Mouse (Mus musculus) stomach, embryonic 14.5 days (tissue): ENCODE results near the gene Sdhb. TPM values are rescaled to one million over a fixed set of nuclear protein-coding genes. Genes with fewer than 3 reads are reported as not detected.

Source experiments
- ATAC-seq: fragments of 200-750 bp; cut with Nextera tagmentation; 2 replicates; pipeline ENCODE4 v1.8.0; 2017; ENCODE audit warnings: low read depth, moderate TSS enrichment; ENCODE audit not compliant: insufficient number of reproducible peaks, insufficient read depth, low FRiP score
- H3K27ac ChIP-seq: fragments of 300-500 bp; sonication (generic); 2 replicates; pipeline ENCODE4 v1.5.1; 2014; ENCODE audit warnings: mild to moderate bottlenecking, low read length, moderate library complexity, mixed read lengths
- H3K27me3 ChIP-seq: fragments of 300-500 bp; sonication (generic); 2 replicates; pipeline ENCODE4 v1.6.1; 2014; ENCODE audit warnings: low read length, control low read depth, mixed read lengths; ENCODE audit not compliant: control insufficient read depth, insufficient read depth
- H3K36me3 ChIP-seq: fragments of 300-500 bp; sonication (generic); 2 replicates; pipeline ENCODE4 v1.6.1; 2014; ENCODE audit warnings: mild to moderate bottlenecking, control low read depth, low read length, moderate library complexity, mixed read lengths; ENCODE audit not compliant: control insufficient read depth, insufficient read depth
- H3K4me1 ChIP-seq: fragments of 300-500 bp; sonication (generic); 2 replicates; pipeline ENCODE4 v1.6.1; 2014; ENCODE audit warnings: low read length, control low read depth, mixed read lengths; ENCODE audit not compliant: control insufficient read depth, insufficient read depth
- H3K4me2 ChIP-seq: fragments of 300-500 bp; sonication (generic); replicated peaks from 2 replicates; pipeline ENCODE4 v1.6.1; 2014; ENCODE audit warnings: low read depth, low read length, control low read depth
- H3K4me3 ChIP-seq: fragments of 300-500 bp; sonication (generic); 2 replicates; pipeline ENCODE4 v1.5.1; 2014; ENCODE audit warnings: low read depth, low read length, control low read depth
- H3K9ac ChIP-seq: fragments of 300-500 bp; sonication (generic); replicated peaks from 2 replicates; pipeline ENCODE4 v1.6.1; 2014; ENCODE audit warnings: low read depth, mild to moderate bottlenecking, control low read depth, low read length, moderate library complexity, mixed read lengths
- H3K9me3 ChIP-seq: fragments of 300-500 bp; sonication (generic); 2 replicates; pipeline ENCODE4 v1.6.1; 2016; ENCODE audit warnings: low read depth, low read length, control low read depth; ENCODE audit not compliant: control insufficient read depth
- whole genome bisulfite sequencing: fragments of 180-500 bp; shearing (Covaris S2); extraction: QIAGEN DNeasy Blood & Tissue Kit; methylation state at CpG from one replicate; pipeline ENCODE4 v1.1.7; 2014; 5-methylcytosine and 5-hydroxymethylcytosine counted together
- polyA plus RNA-seq: library from polyadenylated mRNA; unstranded; fragments of >200 nt; fragmentation: Nextera tagmentation; extraction: Ambion mirVana; gene quantifications from 2 replicates; pipeline ENCODE4 v1.2.1, GENCODE M21; 2014

Gene Sdhb
- polyA plus RNA-seq, 1 experiment from 2014 or later: 401 TPM

DNA sequence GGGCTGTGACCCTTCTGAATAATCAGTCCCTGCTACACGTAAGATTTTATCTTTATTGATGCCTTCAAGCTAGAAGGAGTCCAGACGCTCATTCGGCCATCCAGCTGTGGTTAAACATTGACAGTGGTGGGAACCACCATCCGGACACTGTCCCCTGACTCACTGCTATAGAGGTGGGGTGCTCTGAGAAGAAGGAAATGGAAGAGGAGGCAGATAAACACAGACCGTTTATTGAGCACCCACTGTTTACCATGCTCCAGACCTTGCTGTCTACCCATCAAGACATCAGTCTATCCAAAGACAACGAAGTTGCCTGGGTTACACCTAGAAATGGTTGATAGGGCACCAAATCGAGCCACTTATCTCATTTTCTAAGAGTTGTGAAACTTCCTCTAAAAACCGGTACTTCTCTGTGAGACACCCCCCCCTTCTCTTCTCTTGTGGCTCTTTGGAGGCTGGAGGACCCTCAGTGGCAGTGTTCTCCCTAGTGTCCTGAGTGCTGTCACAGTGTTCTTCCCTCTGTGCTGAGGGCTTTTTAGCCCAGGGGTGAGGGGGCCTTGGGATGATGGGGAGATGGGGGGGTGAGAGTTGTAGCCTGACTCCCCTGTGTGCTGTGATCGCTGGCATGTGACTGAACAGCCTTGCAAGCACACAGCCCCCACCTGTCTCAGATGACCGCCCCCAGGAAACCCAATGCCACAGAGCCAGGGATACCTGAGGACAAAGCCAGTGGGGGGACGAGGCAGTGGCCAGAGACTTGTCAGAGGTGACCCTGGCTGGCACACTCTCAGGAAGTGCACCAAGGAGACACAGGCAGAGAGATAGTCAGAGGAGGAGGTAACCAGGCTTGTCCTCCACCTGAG lies 40.8 kb upstream of the Sdhb start:
- Histone ChIP-seq H3K4me2 (no peak overlapping the region), H3K4me1 (no peaks in the 10 kb centered on the region), H3K9me3 (no peaks in the 10 kb centered on the region), H3K27me3 (no peaks in the 10 kb centered on the region), H3K36me3 (no peaks in the 10 kb centered on the region), H3K4me3 (no peak overlapping the region), H3K9ac (no peak overlapping the region), H3K27ac (no peak overlapping the region)
- 50% methylated on average over 11 of the region's 11 CpGs for WGBS
- ATAC-seq: no peak

DNA sequence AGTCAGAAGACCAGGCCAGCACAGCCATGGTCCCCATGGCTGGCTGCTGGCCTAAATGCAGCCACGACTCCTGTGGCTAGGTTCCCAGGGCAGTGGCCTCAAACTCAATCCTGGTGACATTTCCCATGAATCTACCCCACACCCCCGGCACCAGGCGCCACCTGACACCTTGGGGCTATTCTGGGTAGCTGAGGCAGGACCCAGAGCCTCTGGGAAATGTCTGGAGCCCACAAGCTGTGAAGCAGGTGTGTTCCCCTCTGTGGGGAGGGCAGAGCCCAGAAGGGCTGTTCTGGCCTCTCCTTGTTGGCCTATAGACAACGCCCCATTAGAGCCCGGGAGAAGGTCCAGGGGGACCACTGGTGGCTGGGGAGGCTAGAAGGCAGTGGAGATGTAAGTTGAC lies 38.5 kb upstream of the Sdhb start:
- no peak for ATAC-seq
- Histone ChIP-seq H3K27me3 (no peaks in the 10 kb centered on the region), H3K4me2 (no peak overlapping the region), H3K4me1 (no peaks in the 10 kb centered on the region), H3K9ac (no peak overlapping the region), H3K27ac (no peak overlapping the region), H3K4me3 (no peak overlapping the region), H3K9me3 (no peaks in the 10 kb centered on the region), H3K36me3 (no peaks in the 10 kb centered on the region)
- 85% methylated on average over 5 of the region's 5 CpGs for WGBS

DNA sequence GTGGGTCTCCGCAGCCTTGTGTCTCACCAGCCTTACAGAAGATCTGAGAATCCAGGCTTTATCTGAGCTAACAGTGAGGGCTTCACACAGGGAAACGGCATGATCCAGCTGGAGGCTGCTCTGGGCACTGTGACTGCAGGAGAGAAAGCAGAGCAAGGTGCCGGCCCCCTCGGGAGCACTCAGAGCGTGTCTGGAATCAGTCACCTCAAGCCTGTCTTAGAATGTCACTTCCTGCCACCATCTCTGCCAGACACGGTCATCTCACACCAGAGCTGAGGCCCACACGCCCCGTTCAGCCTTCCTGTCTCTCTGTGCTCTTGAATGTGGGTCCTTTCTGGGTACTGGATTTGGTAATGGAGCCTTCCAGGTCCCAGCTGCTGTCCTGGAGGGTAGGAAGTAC lies 35.4 kb upstream of the Sdhb start:
- H3K9ac ChIP-seq: no peak overlapping the region
- H3K4me3 ChIP-seq: no peak overlapping the region
- WGBS: 53% methylated on average over 8 of the region's 8 CpGs
- no peaks in the 10 kb centered on the region for H3K4me1 ChIP-seq
- no peaks in the 10 kb centered on the region for H3K27me3 ChIP-seq
- no peaks in the 10 kb centered on the region for H3K9me3 ChIP-seq
- no peaks in the 10 kb centered on the region for H3K36me3 ChIP-seq
- ATAC-seq: no peak
- no peak overlapping the region for H3K27ac ChIP-seq
- H3K4me2 ChIP-seq: no peak overlapping the region

DNA sequence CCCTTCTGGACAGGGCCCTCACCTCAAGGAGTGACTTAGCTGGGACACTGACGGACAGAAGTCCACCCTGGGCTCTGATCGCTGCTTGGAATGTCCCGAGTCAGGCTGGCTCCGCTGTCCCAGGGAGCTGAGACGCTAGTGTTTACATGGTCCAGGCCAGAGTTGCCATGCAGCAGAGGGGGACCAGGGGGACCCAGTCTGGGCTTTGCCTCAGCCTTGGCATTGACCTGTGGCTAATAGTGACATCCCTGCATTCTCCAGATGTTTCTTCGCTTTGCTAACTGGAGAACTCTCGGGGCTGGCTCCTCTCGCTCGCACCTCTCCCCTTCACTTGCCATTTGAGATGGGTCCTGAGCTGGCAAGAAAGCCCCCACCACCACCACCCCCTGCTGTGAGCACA lies 32.7 kb upstream of the Sdhb start:
- WGBS: 68% methylated on average over 9 of the region's 9 CpGs
- Histone ChIP-seq H3K9me3 (no peaks in the 10 kb centered on the region), H3K27ac (no peak overlapping the region), H3K4me2 (no peak overlapping the region), H3K4me1 (no peaks in the 10 kb centered on the region), H3K9ac (no peak overlapping the region), H3K27me3 (no peaks in the 10 kb centered on the region), H3K4me3 (no peak overlapping the region), H3K36me3 (no peaks in the 10 kb centered on the region)
- no peak for ATAC-seq

GRCm38 (mm10) chr4:140929745-140930144 lies 31.3 kb upstream of the Sdhb start:
- no peak for ATAC-seq
- H3K27ac ChIP-seq: no peak overlapping the region
- 65% methylated on average over 8 of the region's 8 CpGs for WGBS
- H3K4me3 ChIP-seq: no peak overlapping the region
- H3K27me3 ChIP-seq: no peaks in the 10 kb centered on the region
- H3K9me3 ChIP-seq: no peaks in the 10 kb centered on the region
- H3K4me2 ChIP-seq: no peak overlapping the region
- no peaks in the 10 kb centered on the region for H3K36me3 ChIP-seq
- no peak overlapping the region for H3K9ac ChIP-seq
- no peaks in the 10 kb centered on the region for H3K4me1 ChIP-seq

DNA sequence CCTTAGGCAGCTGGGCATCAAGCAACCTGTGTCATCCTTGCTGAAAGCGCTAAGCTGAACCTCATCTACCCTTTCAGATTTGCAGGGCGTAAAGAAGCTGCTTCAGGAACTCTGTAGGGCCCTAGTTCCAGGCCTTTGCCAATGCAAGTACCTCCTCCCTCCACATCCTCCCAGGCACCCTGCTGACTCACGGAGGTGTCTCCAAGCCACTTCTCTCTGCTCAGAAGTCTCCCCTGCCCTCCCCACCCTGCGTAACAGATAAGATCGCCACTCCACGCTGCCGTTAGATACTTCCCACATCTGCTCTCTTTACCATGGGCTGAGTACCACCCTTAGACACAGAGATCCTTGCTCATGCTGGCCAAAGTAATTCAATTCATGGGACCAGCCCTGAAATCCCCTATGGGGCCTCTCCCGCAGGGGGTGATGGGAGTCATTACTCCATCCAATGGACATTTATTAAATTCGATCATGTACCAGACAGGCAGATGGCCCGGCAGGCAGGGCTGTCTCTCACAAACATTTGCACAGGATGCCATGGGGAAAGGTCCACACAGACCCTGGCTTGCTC lies 30.0 kb upstream of the Sdhb start:
- H3K36me3 ChIP-seq: no peaks in the 10 kb centered on the region
- H3K27ac ChIP-seq: peak overlapping the region; percentile 63; the same call in 1 of the 2 replicates
- WGBS: 57% methylated on average over 10 of the region's 10 CpGs
- H3K4me1 ChIP-seq: no peaks in the 10 kb centered on the region
- H3K4me2 ChIP-seq: no peak overlapping the region
- H3K4me3 ChIP-seq: no peak overlapping the region
- H3K9ac ChIP-seq: no peak overlapping the region
- no peaks in the 10 kb centered on the region for H3K27me3 ChIP-seq
- no peak; the same call in 1 of the 2 replicates for ATAC-seq
- no peaks in the 10 kb centered on the region for H3K9me3 ChIP-seq

GRCm38 (mm10) chr4:140935643-140936042 lies 25.4 kb upstream of the Sdhb start:
- Histone ChIP-seq H3K4me3 (no peak overlapping the region), H3K4me2 (no peak overlapping the region), H3K4me1 (no peaks in the 10 kb centered on the region), H3K27ac (no peak overlapping the region), H3K27me3 (no peaks in the 10 kb centered on the region), H3K36me3 (no peaks in the 10 kb centered on the region), H3K9ac (no peak overlapping the region), H3K9me3 (no peaks in the 10 kb centered on the region)
- no peak for ATAC-seq
- WGBS: 73% methylated on average over 9 of the region's 9 CpGs

DNA sequence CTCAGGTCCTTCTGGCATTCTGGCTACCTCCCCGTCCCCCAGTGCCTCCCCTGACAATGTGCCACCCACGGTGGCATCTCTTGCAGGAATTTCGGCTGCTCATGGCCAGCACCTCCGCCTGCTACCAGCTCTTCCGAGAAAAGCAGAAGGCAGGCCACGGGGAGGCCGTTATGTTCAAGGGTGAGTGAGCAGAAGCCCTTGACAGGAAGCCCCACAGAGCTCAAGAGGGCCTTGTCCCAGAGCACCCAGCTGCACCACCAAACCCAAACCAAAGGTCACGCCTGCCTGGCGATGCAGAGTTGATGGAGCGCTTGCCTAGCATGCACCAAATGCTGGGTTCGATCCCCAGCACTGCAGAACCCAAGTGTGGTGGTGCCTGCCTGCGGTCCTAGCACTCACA lies 16.6 kb upstream of the Sdhb start:
- no peak overlapping the region for H3K27ac ChIP-seq
- 88% methylated on average over 12 of the region's 12 CpGs for WGBS
- no peak overlapping the region for H3K4me2 ChIP-seq
- no peaks in the 10 kb centered on the region for H3K9me3 ChIP-seq
- no peak overlapping the region for H3K4me3 ChIP-seq
- H3K36me3 ChIP-seq: no peaks in the 10 kb centered on the region
- H3K4me1 ChIP-seq: no peaks in the 10 kb centered on the region
- no peak for ATAC-seq
- no peak overlapping the region for H3K9ac ChIP-seq
- no peaks in the 10 kb centered on the region for H3K27me3 ChIP-seq
